In genomic region chr1:186661206-186661921, GRCm38 (mm10) we compare ENCODE assay signal across 21 mouse cellular contexts. TPM values are rescaled to one million over a fixed set of nuclear protein-coding genes. Genes with fewer than 3 reads are reported as not detected.
A peak's percentile ranks its signal among the peaks of the same experiment; 100 is the strongest.
DNase-seq lines count a peak whose midpoint lies in the region; ATAC-seq and TF ChIP-seq lines count a peak whose summit lies in the region.
"Had no signal": no experiment of that assay in that cellular context is flagged by ENCODE, and none has a peak within 500 bp of the region (broad histone marks: within the 10 kb centered on the region; RNA-seq: fewer than 3 reads in every experiment).

No protein-coding gene starts in this region.

- no peak overlapping the region for H3K4me3 ChIP-seq in forebrain, embryonic 13.5 days
- H3K4me3 ChIP-seq in forebrain, embryonic 10.5 days = no peak overlapping the region
- H3K4me3 ChIP-seq in heart, embryonic 15.5 days = no peak overlapping the region
- H3K4me3 ChIP-seq in lung, embryonic 14.5 days (ENCODE audit: low read depth, low read length) = no peak overlapping the region
- H3K4me3 ChIP-seq: erythroblast, embryonic 14.5 days; heart, adult 2 months; midbrain, embryonic 10.5 days had no signal

- H3K4me2 ChIP-seq in forebrain, embryonic 13.5 days = no peak overlapping the region
- H3K4me2 ChIP-seq in heart, embryonic 15.5 days = no peak overlapping the region
- no peak overlapping the region for H3K4me2 ChIP-seq in lung, embryonic 14.5 days

- ATAC-seq in forebrain, embryonic 13.5 days = no peak; the same call in 1 of the 2 replicates
- ATAC-seq in heart, embryonic 15.5 days (replicated peaks; ENCODE audit: insufficient number of reproducible peaks, insufficient read depth, low FRiP score, low read depth) = no peak
- no peak for ATAC-seq in lung, embryonic 14.5 days (ENCODE audit: insufficient read depth)

- WGBS in forebrain, embryonic 13.5 days = 72% methylated on average over 15 of the region's 15 CpGs
- WGBS in forebrain, embryonic 10.5 days = 91% methylated on average over 15 of the region's 15 CpGs
- 69% methylated on average over 15 of the region's 15 CpGs for WGBS in heart, embryonic 15.5 days
- 81% methylated on average over 15 of the region's 15 CpGs for WGBS in lung, embryonic 14.5 days

- H3K9ac ChIP-seq in forebrain, embryonic 13.5 days = no peak overlapping the region
- H3K9ac ChIP-seq in heart, embryonic 15.5 days = 0 out of 2 replicates have a peak overlapping the region, but pooled peaks have one; percentile 3
- H3K9ac ChIP-seq in lung, embryonic 14.5 days = no peak overlapping the region

- H3K36me3 ChIP-seq in forebrain, embryonic 13.5 days (ENCODE audit: poor library complexity, severe bottlenecking) = no peaks in the 10 kb centered on the region
- H3K36me3 ChIP-seq in forebrain, embryonic 10.5 days (replicated peaks) = no peaks in the 10 kb centered on the region
- H3K36me3 ChIP-seq in heart, embryonic 15.5 days = no peaks in the 10 kb centered on the region
- H3K36me3 ChIP-seq in lung, embryonic 14.5 days (ENCODE audit: insufficient read depth) = peaks cover 7% of the 10 kb centered on the region; the same call in 1 of the 2 replicates
- H3K36me3 ChIP-seq: midbrain, embryonic 10.5 days had no signal

- no peak for DNase-seq in forebrain, embryonic 10.5 days (ENCODE audit: extremely low spot score, low spot score)
- no peak for DNase-seq in heart, postnatal 25 days (ENCODE audit: low spot score)
- DNase-seq in lung, embryonic 14.5 days = peak; percentile 30
- no peak for DNase-seq in lung, postnatal 10 days
- peak; percentile 61 for DNase-seq in skeletal muscle tissue, adult 2 months (ENCODE audit: low read depth, low spot score)
- DNase-seq in frontal cortex, postnatal 14 days (ENCODE audit: low spot score in 2 of 2) = no peak
- DNase-seq: adrenal gland, adult 2 months; cerebellum, adult 18-20 months; heart, adult 2 months; kidney, adult 8-10 months; kidney, postnatal 36 days; layer of hippocampus, postnatal 36 days; left cerebral cortex, postnatal 4 days; lung, adult 18-20 months; lung, postnatal 4 days; thymus, postnatal 4 days had no signal

- H3K4me1 ChIP-seq in forebrain, embryonic 13.5 days = peaks cover 21% of the 10 kb centered on the region
- peaks cover 5% of the 10 kb centered on the region; the same call in 1 of the 2 replicates for H3K4me1 ChIP-seq in forebrain, embryonic 10.5 days
- H3K4me1 ChIP-seq in heart, embryonic 15.5 days (replicated peaks) = peaks cover 53% of the 10 kb centered on the region
- H3K4me1 ChIP-seq in lung, embryonic 14.5 days (ENCODE audit: insufficient read depth) = peaks cover 4% of the 10 kb centered on the region; the same call in 1 of the 2 replicates
- H3K4me1 ChIP-seq: midbrain, embryonic 10.5 days had no signal

- no peaks in the 10 kb centered on the region for H3K27me3 ChIP-seq in forebrain, embryonic 13.5 days
- H3K27me3 ChIP-seq in forebrain, embryonic 10.5 days (ENCODE audit: poor library complexity, severe bottlenecking) = no peaks in the 10 kb centered on the region
- H3K27me3 ChIP-seq in heart, embryonic 15.5 days = no peaks in the 10 kb centered on the region
- no peaks in the 10 kb centered on the region for H3K27me3 ChIP-seq in lung, embryonic 14.5 days (ENCODE audit: insufficient read depth, low read length)

- H3K27ac ChIP-seq in forebrain, embryonic 13.5 days = peak overlapping the region; percentile 41
- no peak overlapping the region for H3K27ac ChIP-seq in forebrain, embryonic 10.5 days
- H3K27ac ChIP-seq in heart, embryonic 15.5 days = peak overlapping the region; percentile 53
- no peak overlapping the region for H3K27ac ChIP-seq in lung, embryonic 14.5 days (ENCODE audit: low read depth)
- H3K27ac ChIP-seq: heart, adult 2 months; midbrain, embryonic 10.5 days had no signal

- intact Hi-C loops in heart, postnatal 25 days (cut with DNase I) = no loop called here

- H3K9me3 ChIP-seq in forebrain, embryonic 13.5 days (replicated peaks) = no peaks in the 10 kb centered on the region
- H3K9me3 ChIP-seq in forebrain, embryonic 10.5 days = no peaks in the 10 kb centered on the region
- no peaks in the 10 kb centered on the region for H3K9me3 ChIP-seq in heart, embryonic 15.5 days (replicated peaks)
- no peaks in the 10 kb centered on the region for H3K9me3 ChIP-seq in lung, embryonic 14.5 days (ENCODE audit: low read depth, low read length)
- H3K9me3 ChIP-seq: midbrain, embryonic 10.5 days had no signal

- TF ChIP-seq CTCF in lung, embryonic 14.5 days (IDR thresholded peaks at IDR 0.05; ENCODE audit: low read depth) = no peak

RNA-seq across cellular contexts. Expression of gene Tgfb2, which starts 44.4 kb away (rescaled TPM):
- 11.1 and 14.1 TPM in 2 replicates for polyA plus RNA-seq in forebrain, embryonic 13.5 days (2015; fragmentation: Nextera tagmentation; extraction: Ambion mirVana)
- 10.6 and 13.1 TPM in 2 replicates for polyA plus RNA-seq in forebrain, embryonic 10.5 days (2016; fragmentation: Nextera tagmentation; extraction: Ambion mirVana)
- 43.7 and 50.7 TPM in 2 replicates for polyA plus RNA-seq in heart, embryonic 15.5 days (2015; fragmentation: Nextera tagmentation; extraction: Ambion mirVana)
- 1 to 10 TPM; 5.3 to 6.5 TPM for total RNA-seq in heart, postnatal 25 days (2021)
- 83.9 and 86.5 TPM in 2 replicates for polyA plus RNA-seq in lung, embryonic 14.5 days (2014; fragmentation: Nextera tagmentation; extraction: Ambion mirVana)
- total RNA-seq: common myeloid progenitor, adult 5-6 weeks had no signal
- polyA plus RNA-seq: erythroblast, embryonic 14.5 days had no signal

Comparison
In these comparisons a context has a peak if more than half of its experiments do, and no peak if none do; other contexts are left out.
1. H3K27ac ChIP-seq: peak in forebrain, embryonic 13.5 days (single experiment) and heart, embryonic 15.5 days (single experiment); none in forebrain, embryonic 10.5 days (single experiment) and lung, embryonic 14.5 days (single experiment).
2. DNase-seq: peak in lung, embryonic 14.5 days (single experiment) and skeletal muscle tissue, adult 2 months (single experiment); none in forebrain, embryonic 10.5 days (single experiment), heart, postnatal 25 days (single experiment), lung, postnatal 10 days (single experiment) and frontal cortex, postnatal 14 days (0 of 2).